Mouse (Mus musculus) liver, embryonic 14.5 days (tissue): ENCODE measurements at regions not wholly inside any gene's neighbourhood (a gene's known extent, or its start where the extent isn't known, plus 50 kb on each side); places are given as distances from the start of the nearest gene placed in this dataset.

Experiments used
- CTCF ChIP-seq: IDR thresholded peaks from 2 replicates; pipeline ENCODE4 v1.5.1; 2016; ENCODE audit warnings: antibody characterized with exemption, low read depth, control low read depth
- EP300 ChIP-seq: IDR thresholded peaks from 2 replicates; pipeline ENCODE4 v1.6.1; 2016; ENCODE audit warnings: antibody characterized with exemption, low read depth

DNA sequence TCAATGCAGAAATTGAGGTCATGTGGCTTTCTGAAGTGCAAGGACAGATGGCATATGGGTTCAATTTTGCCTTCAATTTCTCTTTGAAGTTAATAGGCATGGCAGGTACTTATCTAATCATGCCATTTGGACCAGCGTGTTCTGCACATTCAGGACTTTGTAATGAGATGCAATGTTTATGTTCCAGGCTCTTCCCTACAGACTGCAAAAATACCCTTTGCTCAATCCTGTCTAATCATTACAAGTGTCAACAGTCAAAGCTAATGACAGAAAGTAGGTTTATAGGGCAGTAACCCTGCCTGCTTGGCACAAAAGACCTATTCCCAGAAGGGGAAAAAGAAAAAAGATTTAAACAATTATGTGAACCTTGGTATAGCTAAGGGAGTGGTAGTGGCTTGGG is 96.5 kb downstream of the Gm5426 start:
- TF ChIP-seq CTCF (no peak), EP300 (no peak)
